Mouse (Mus musculus) heart, embryonic 13.5 days (tissue): ENCODE results near the gene Krt222. TPM values are rescaled to one million over a fixed set of nuclear protein-coding genes. Genes with fewer than 3 reads are reported as not detected.
"Not testable (repeated sequence)": the region's sequence is repeated elsewhere in the genome, so short reads cannot be mapped to it uniquely, and the experiment has no call there.

Experiments used
- ATAC-seq: fragments of 200-750 bp; cut with Nextera tagmentation; 2 replicates; pipeline ENCODE4 v1.8.0; 2017; ENCODE audit warnings: moderate TSS enrichment; ENCODE audit not compliant: insufficient number of reproducible peaks, low FRiP score, low TSS enrichment; ENCODE audit errors: extremely low read depth
- H3K27ac ChIP-seq: fragments of 300-500 bp; sonication (generic); replicated peaks from 2 replicates; pipeline ENCODE4 v1.5.1; 2015; ENCODE audit warnings: moderate library complexity, mild to moderate bottlenecking, inconsistent platforms
- H3K27me3 ChIP-seq: fragments of 300-500 bp; sonication (generic); replicated peaks from 2 replicates; pipeline ENCODE4 v1.6.1; 2015; ENCODE audit warnings: mild to moderate bottlenecking, inconsistent platforms
- H3K36me3 ChIP-seq: fragments of 300-500 bp; sonication (generic); 2 replicates; pipeline ENCODE4 v1.6.1; 2015; ENCODE audit warnings: mild to moderate bottlenecking, inconsistent platforms
- H3K4me1 ChIP-seq: fragments of 300-500 bp; sonication (generic); 2 replicates; pipeline ENCODE4 v1.6.1; 2015; ENCODE audit warnings: inconsistent platforms
- H3K4me2 ChIP-seq: fragments of 300-500 bp; sonication (generic); 2 replicates; pipeline ENCODE4 v1.6.1; 2015; ENCODE audit warnings: inconsistent platforms, mild to moderate bottlenecking, moderate library complexity
- H3K4me3 ChIP-seq: fragments of 300-500 bp; sonication (generic); 2 replicates; pipeline ENCODE4 v1.5.1; 2015; ENCODE audit warnings: moderate library complexity, mild to moderate bottlenecking, inconsistent platforms
- H3K9ac ChIP-seq: fragments of 300-500 bp; sonication (generic); 2 replicates; pipeline ENCODE4 v1.6.1; 2015; ENCODE audit warnings: inconsistent platforms, mild to moderate bottlenecking, moderate library complexity
- H3K9me3 ChIP-seq: fragments of 300-500 bp; sonication (generic); 2 replicates; pipeline ENCODE4 v1.6.1; 2016; ENCODE audit warnings: inconsistent platforms
- WGBS: fragments of 180-500 bp; shearing (Covaris S2); methylation state at CpG from one replicate; pipeline ENCODE4 v1.1.7; 2015; ENCODE audit warnings: mixed read lengths; 5-methylcytosine and 5-hydroxymethylcytosine counted together
- polyA plus RNA-seq: library from polyadenylated mRNA; unstranded; fragments of >200 nt; fragmentation: Nextera tagmentation; extraction: Ambion mirVana; gene quantifications from 2 replicates; pipeline ENCODE4 v1.2.1, GENCODE M21; 2015

Gene Krt222
- polyA plus RNA-seq, 1 experiment from 2014 or later = 1.9 TPM

DNA sequence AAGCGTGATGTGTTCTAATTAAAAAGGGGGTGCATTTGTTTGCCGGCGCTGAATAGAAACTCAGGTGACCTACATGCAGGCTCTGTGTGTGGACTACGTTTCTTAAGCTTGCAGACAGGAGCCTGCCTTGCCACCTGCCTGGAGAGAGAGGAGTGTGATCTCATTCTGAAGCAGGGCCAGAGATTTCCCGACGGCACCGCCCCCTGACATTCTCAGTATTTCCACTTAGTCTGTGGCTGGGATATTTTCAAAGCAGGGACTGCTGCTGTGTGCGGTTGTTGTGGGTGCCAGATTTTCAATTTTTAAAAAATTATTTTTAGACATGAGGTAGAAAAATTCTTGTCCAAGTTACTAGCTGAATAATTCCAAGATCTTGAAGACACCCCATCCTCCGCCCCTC, 21.3 kb upstream of the Krt222 start:
- H3K9me3 ChIP-seq = no peaks in the 10 kb centered on the region
- H3K4me1 ChIP-seq = peaks cover 3% of the 10 kb centered on the region; the same call in 1 of the 2 replicates
- H3K27ac ChIP-seq = peak overlapping the region; percentile 76
- WGBS = 53% methylated on average over 9 of the region's 9 CpGs
- no peaks in the 10 kb centered on the region for H3K36me3 ChIP-seq
- H3K4me2 ChIP-seq = no peak overlapping the region
- no peak overlapping the region for H3K4me3 ChIP-seq
- no peaks in the 10 kb centered on the region for H3K27me3 ChIP-seq
- ATAC-seq = no peak
- H3K9ac ChIP-seq = no peak overlapping the region

DNA sequence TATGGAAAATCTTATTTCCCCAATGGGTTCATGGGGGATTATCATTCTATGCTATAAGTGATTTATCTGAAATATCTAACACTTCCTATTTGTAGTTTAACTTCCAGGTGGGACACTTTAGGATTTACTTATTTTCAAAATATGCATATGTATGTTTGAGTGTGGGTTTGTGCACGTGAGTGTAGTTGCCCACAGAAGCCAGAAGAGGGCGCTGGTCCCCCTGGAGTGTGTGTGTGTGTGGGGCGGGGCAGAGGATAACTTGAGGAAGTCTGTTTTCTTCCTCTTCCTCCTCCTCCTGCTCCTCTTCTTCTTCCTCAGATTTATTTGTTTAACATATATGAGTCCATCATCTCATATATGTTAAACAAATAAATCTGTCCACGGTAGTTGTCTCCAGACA, 12.3 kb upstream of the Krt222 start:
- no peak overlapping the region for H3K9ac ChIP-seq
- ATAC-seq = no peak
- no peaks in the 10 kb centered on the region for H3K27me3 ChIP-seq
- H3K4me1 ChIP-seq = no peaks in the 10 kb centered on the region
- no peaks in the 10 kb centered on the region for H3K36me3 ChIP-seq
- 68% methylated on average over 4 of the region's 4 CpGs for WGBS
- H3K9me3 ChIP-seq = no peaks in the 10 kb centered on the region
- H3K4me3 ChIP-seq = no peak overlapping the region
- no peak overlapping the region for H3K27ac ChIP-seq
- H3K4me2 ChIP-seq = no peak overlapping the region

GRCm38 (mm10) chr11:99255316-99255715, 11.4 kb upstream of the Krt222 start:
- no peak overlapping the region for H3K9ac ChIP-seq
- H3K4me1 ChIP-seq = no peaks in the 10 kb centered on the region; the same call in 1 of the 2 replicates
- no peak overlapping the region for H3K4me2 ChIP-seq
- H3K36me3 ChIP-seq = no peaks in the 10 kb centered on the region
- no peaks in the 10 kb centered on the region for H3K9me3 ChIP-seq
- ATAC-seq = no peak
- H3K27me3 ChIP-seq = no peaks in the 10 kb centered on the region
- no peak overlapping the region for H3K4me3 ChIP-seq
- 92% methylated on average over 8 of the region's 8 CpGs for WGBS
- no peak overlapping the region for H3K27ac ChIP-seq

DNA sequence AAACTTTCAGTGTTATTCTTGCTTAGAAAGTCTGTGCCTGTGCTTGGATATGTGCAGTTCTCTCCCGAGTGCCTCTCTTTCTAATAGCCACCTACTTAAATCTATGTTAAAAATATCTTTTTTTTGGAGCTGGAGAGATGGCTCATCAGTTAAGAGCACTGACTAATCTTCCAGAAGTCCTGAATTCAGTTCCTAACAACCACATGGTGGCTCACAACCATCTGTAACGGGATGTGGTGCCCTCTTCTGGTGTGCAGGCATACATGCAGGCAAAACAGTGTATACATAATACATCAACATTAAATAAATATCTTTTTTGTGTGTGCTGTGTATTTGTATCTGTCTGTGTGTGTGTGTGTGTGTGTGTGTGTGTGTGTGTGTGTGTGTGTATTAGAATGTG, 10.0 kb upstream of the Krt222 start:
- 49% methylated on average over 2 of the region's 2 CpGs for WGBS

GRCm38 (mm10) chr11:99252671-99253070, 8.8 kb upstream of the Krt222 start:
- no peak overlapping the region for H3K27ac ChIP-seq
- no peak overlapping the region for H3K4me3 ChIP-seq
- no peaks in the 10 kb centered on the region; the same call in 1 of the 2 replicates for H3K4me1 ChIP-seq
- H3K9me3 ChIP-seq = no peaks in the 10 kb centered on the region
- no peak for ATAC-seq
- no peak overlapping the region for H3K9ac ChIP-seq
- no peaks in the 10 kb centered on the region for H3K27me3 ChIP-seq
- no peak overlapping the region for H3K4me2 ChIP-seq
- H3K36me3 ChIP-seq = no peaks in the 10 kb centered on the region
- 76% methylated on average over 8 of the region's 8 CpGs for WGBS

More for the DNA sequence above, 10.0 kb upstream of the Krt222 start:
- Histone ChIP-seq H3K36me3 (no peaks in the 10 kb centered on the region), H3K4me1 (no peaks in the 10 kb centered on the region; the same call in 1 of the 2 replicates), H3K4me3 (no peak overlapping the region), H3K27me3 (no peaks in the 10 kb centered on the region), H3K9me3 (no peaks in the 10 kb centered on the region), H3K27ac (no peak overlapping the region), H3K4me2 (no peak overlapping the region), H3K9ac (no peak overlapping the region)
- ATAC-seq = no peak

- no peaks in the 10 kb centered on the region for H3K36me3 ChIP-seq
- no peak overlapping the region for H3K9ac ChIP-seq
- WGBS = 66% methylated on average over 3 of the region's 3 CpGs
- no peaks in the 10 kb centered on the region for H3K27me3 ChIP-seq
- H3K4me2 ChIP-seq = no peak overlapping the region
- H3K9me3 ChIP-seq = no peaks in the 10 kb centered on the region
- no peak overlapping the region for H3K27ac ChIP-seq
- no peak overlapping the region for H3K4me3 ChIP-seq
- no peak for ATAC-seq
- no peaks in the 10 kb centered on the region; the same call in 1 of the 2 replicates for H3K4me1 ChIP-seq
These were observed 6.8 kb upstream of the Krt222 start for GRCm38 (mm10) chr11:99250666-99251065.

DNA sequence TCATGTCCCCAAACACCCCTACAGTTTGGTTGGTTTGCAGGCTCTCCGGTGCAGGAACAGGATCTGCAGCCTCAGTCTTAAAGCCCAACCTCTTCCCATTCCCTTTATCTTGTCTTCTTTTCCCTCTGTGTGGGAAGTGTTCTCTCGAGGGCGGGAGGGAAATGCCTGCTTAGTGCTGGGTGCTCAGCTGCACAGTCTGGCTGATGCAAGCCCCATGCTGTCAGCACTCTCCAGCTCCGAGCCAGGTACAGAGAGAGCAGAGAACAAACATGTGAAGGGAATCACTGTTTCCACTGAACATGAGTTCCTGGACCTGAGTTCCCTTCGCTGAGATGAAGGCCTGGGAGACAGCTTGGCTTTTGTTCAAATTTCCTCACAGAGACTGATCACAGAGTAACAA, 6.4 kb upstream of the Krt222 start:
- Histone ChIP-seq H3K4me1 (no peaks in the 10 kb centered on the region; the same call in 1 of the 2 replicates), H3K27ac (no peak overlapping the region), H3K9ac (0 out of 2 replicates have a peak overlapping the region, but pooled peaks have one; percentile 29), H3K27me3 (no peaks in the 10 kb centered on the region), H3K4me3 (no peak overlapping the region), H3K4me2 (no peak overlapping the region), H3K9me3 (no peaks in the 10 kb centered on the region), H3K36me3 (no peaks in the 10 kb centered on the region)
- 30% methylated on average over 5 of the region's 5 CpGs for WGBS
- no peak for ATAC-seq

DNA sequence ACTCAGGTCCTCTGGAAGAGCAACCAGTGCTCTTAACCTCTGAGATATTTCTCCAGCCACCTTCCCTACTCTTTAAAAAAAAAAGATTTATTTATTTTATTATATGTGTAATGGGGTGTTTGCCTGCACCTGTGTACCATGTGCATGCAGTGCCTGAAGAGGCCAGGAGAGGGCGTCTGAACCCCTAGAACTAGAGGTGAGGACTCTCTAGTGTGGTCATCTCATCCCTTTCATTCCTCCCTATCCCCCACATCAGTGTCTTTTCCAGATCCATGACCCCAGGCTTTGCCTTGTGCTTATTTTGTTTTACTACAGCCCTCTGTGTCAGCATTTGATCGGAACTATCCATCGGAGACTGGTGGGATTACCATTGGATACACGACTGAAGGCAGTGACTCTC, 5.2 kb upstream of the Krt222 start:
- H3K27me3 ChIP-seq = no peaks in the 10 kb centered on the region
- no peaks in the 10 kb centered on the region for H3K9me3 ChIP-seq
- H3K9ac ChIP-seq = no peak overlapping the region
- WGBS = 60% methylated on average over 4 of the region's 4 CpGs
- no peak for ATAC-seq
- H3K27ac ChIP-seq = no peak overlapping the region
- H3K4me3 ChIP-seq = no peak overlapping the region
- H3K36me3 ChIP-seq = no peaks in the 10 kb centered on the region
- H3K4me2 ChIP-seq = no peak overlapping the region
- peaks cover 2% of the 10 kb centered on the region for H3K4me1 ChIP-seq

DNA sequence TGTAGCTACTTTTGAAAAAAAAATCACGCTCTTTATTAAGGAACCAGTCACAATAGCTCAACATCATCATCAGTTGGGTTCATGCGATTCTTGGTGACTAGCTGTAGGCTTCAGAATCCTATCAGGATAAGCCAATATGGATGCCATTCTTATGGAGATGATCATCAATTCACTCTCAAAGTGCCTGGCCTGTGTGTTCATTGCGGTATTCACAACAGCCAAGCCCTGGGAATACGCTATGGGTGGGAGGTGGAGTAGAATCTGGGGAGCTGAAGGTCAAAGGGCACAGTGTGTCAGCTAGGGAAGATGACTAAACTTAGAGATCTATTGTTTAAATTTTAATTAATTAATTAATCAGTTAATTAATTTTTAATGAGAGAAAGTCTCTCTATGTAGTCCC, 4.0 kb upstream of the Krt222 start:
- ATAC-seq = no peak
- Histone ChIP-seq H3K9ac (no peak overlapping the region), H3K4me3 (no peak overlapping the region), H3K4me2 (no peak overlapping the region), H3K4me1 (peaks cover 11% of the 10 kb centered on the region), H3K27ac (no peak overlapping the region), H3K36me3 (no peaks in the 10 kb centered on the region), H3K27me3 (no peaks in the 10 kb centered on the region), H3K9me3 (no peaks in the 10 kb centered on the region)
- WGBS = 80% methylated on average over 4 of the region's 4 CpGs

- not testable (repeated sequence) for H3K4me2 ChIP-seq, H3K27me3 ChIP-seq, H3K4me3 ChIP-seq, H3K27ac ChIP-seq, H3K9ac ChIP-seq, ATAC-seq, H3K9me3 ChIP-seq, H3K36me3 ChIP-seq
- peaks cover 11% of the 10 kb centered on the region for H3K4me1 ChIP-seq
- 40% methylated on average over 3 of the region's 3 CpGs for WGBS
These were observed 634 bp upstream of the Krt222 start for GRCm38 (mm10) chr11:99244519-99244918.

DNA sequence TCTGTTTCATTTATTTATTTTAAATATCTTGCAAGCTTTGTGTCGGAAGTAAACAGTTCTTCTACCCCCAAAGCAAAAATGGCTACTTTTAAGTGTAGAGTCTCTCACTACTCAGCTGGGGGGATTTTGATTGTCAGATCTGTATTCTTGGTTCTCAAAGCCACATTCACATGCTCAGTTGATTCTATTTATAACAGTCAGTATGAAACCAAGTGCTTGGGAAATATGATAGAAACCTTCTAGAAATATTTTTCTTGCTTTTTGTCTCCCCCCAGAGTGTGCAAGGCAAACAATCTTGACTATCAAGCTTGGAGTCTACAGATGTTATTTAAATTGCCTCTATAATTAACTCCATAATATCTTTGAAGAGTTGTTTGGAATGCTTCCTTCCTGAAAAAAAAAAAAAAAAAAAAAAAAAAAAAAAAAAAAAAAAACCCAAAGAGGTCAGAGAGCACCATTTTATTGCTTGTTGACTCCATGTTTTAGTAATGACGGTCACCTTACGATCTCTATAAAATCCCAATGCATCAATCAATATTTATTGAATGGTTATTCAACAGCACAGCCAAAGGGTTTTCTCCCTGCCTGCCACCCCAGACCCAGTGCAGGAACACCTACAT, 575 bp downstream of the Krt222 start:
- Histone ChIP-seq H3K36me3 (no peaks in the 10 kb centered on the region), H3K9ac (peak overlapping the region; percentile 73), H3K4me2 (peak overlapping the region; percentile 75), H3K27me3 (no peaks in the 10 kb centered on the region), H3K9me3 (no peaks in the 10 kb centered on the region), H3K4me1 (peaks cover 15% of the 10 kb centered on the region), H3K27ac (peak overlapping the region; percentile 33; the same call in 1 of the 2 replicates), H3K4me3 (peak overlapping the region; percentile 53)
- ATAC-seq = no peak
- WGBS = 70% methylated on average over 3 of the region's 3 CpGs

DNA sequence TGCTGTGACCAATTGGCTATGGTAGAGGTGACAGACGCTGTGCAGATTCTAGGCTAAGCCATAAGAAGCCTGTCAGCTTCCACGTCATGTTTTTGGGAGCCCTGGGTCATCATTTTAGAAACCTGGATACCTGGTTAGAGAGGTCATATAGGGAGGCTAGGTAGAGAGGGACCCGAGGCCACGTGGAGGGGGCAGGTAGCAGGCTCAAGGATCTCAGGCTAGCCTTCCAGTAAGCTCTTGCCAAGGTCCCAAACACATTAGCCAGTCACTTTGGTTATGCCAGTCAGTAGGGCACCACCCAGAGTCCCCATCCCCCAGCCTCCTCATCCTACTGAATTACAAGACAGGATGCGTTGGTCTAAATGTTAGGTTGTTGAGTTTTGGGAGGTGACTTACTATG, 1.8 kb downstream of the Krt222 start:
- no peak for ATAC-seq
- Histone ChIP-seq H3K4me1 (peaks cover 16% of the 10 kb centered on the region), H3K4me2 (no peak overlapping the region), H3K4me3 (no peak overlapping the region), H3K27ac (no peak overlapping the region), H3K36me3 (no peaks in the 10 kb centered on the region), H3K9me3 (no peaks in the 10 kb centered on the region), H3K27me3 (no peaks in the 10 kb centered on the region), H3K9ac (no peak overlapping the region)
- WGBS = 56% methylated on average over 5 of the region's 5 CpGs
